Mouse (Mus musculus): ENCODE measurements around the gene Cd300ld3.

The Cd300ld3 gene

DNA sequence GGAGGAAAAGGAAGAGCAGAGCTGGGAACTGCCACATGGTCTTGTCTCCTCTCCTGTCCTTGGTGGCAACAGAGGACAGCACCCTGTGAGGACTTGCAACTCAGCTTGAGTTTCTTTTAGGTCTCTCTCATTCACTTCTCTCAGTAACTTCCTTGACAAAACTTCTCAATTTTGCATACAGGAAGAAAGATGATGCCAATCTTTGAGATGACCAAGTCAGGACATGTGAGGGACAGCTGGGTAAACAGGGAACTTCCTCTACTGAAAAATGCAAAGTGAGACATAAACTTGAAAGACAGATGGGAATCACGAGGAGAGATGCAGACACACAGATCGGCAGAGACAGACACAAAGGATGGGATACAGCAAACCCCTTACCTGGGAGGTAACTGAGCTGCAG, at the start of gene Cd300ld3:
Gene Cd300ld3 (minus strand): TSS at position 151 of the 400 bp plus-strand sequence.
- DNase-seq, result no peak

DNA sequence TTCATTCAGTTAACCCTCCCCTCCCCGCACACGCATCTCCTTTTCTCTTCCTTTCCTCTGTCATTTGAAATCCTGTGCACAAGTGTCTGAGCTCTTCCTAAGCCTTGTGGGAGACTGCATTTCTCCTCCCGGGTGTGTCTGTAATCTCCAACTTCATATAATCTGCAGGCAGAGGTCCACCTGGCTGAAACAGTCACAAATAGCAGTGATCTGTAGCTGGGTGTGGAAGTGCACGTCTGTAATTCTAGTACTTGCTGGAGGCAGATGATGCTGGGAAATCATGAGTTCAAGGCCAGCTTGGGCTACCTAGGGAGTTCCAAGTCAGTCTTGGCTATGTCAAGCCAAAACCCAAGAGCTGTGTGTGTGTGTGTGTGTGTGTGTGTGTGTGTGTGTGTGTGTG, 43.9 kb upstream of the Cd300ld3 start:
- no peak for DNase-seq

DNA sequence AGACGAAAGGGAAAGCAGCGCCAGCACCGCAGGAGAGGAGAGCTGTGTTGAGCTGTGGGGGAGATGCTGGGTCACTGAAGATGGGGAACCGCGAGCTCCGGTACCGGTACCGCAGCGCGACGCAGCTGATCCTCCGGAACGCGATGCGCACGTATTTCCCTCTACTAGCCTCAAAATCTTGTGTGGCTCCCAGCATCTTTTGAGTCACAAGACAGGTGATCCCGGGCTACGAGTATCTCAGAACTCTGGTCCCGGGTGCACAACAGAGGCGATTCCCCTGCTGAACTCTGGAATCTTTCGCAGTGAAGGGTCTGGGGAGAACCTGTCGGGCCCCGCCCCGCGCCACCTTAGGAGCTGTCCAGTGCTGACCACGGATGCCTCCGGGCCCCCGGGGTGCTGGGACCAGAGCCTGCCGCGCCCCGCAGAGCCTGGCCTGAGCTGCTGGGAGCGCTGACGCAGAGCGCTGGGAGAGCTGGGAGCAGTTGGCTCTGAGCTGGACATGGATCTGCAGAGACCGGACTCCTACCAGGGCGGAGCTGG, 43.2 kb upstream of the Cd300ld3 start, which contains the start of gene Rab37:
Gene Rab37 (plus strand): TSS at position 70 of the 540 bp plus-strand sequence.
- DNase-seq, result peak; percentile 14

DNA sequence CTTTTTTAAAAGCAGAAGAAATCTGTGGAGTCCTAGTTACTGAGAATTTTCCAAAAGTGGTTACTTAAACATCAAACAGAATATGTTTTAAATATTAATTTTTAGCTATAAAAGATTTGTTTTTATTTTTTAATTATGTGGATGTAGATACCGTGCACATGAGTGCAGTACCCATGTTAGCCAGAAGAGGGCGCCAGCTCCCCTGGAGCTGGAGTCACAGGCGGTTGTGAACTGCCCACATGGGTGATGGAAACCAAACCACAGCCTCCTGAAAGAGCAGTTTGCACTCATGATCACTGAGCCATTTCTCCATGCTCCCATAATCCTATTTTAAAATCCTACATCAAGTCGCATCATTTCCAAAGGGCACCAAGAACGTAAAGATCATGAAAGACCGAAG, 41.6 kb upstream of the Cd300ld3 start:
- no peak for DNase-seq

DNA sequence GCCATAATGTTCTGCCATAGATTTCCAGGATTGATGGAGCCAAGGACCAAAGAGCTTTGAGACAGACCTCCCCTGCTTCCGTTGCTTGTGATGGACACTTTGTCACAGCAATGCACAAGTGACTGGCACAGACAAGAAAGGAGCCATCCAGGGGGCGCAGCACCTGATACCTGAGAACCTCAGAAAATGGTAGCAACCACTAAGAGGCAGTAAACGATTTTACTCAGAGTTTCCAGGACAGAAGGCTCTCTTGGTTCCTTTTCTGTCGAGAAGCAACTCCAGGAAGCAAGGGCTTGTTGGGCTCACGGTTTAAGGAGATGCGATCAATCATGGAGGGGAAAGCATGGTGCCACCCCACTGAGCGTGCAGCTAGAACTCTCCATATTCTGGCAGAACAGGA, 38.0 kb upstream of the Cd300ld3 start:
- no peak for DNase-seq

DNA sequence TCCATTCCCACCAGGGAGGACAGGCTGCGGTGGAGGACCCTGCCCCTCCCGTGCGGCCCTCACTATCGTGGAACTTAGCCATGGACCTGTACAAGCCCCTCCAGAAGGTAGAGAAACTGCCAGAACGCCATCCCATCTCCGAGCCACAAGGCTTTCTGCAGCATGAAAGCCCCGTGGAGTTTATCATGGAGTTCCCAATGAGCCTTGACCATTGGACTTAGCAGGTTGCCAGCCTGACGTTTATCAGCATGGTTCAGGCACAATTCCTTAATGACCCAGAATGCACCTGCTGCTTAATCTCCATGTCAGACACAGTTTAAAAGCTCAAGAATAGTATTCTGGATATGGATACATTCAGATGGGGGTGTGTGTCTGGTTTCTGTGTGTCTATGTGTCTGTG, 36.9 kb upstream of the Cd300ld3 start:
- DNase-seq, result no peak

DNA sequence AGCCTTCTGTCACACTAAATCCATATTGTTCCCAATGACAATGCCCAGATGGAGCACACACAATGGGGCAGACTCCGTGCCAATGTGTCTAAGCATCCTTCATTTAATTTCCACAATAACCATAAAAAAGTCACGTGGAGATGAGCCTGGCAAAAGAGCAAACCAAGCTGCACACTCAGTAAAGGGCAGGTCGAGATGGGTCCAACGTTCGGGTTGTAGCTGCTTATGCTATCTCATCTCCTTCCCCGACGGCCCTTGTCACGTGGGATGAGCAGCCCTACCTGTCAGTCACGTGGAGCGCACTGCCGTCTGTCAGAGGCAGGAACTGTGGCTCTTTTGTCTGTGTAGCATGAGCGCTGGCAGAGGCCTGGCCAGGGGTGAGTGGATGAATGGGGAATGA, 36.4 kb upstream of the Cd300ld3 start:
- no peak for DNase-seq

DNA sequence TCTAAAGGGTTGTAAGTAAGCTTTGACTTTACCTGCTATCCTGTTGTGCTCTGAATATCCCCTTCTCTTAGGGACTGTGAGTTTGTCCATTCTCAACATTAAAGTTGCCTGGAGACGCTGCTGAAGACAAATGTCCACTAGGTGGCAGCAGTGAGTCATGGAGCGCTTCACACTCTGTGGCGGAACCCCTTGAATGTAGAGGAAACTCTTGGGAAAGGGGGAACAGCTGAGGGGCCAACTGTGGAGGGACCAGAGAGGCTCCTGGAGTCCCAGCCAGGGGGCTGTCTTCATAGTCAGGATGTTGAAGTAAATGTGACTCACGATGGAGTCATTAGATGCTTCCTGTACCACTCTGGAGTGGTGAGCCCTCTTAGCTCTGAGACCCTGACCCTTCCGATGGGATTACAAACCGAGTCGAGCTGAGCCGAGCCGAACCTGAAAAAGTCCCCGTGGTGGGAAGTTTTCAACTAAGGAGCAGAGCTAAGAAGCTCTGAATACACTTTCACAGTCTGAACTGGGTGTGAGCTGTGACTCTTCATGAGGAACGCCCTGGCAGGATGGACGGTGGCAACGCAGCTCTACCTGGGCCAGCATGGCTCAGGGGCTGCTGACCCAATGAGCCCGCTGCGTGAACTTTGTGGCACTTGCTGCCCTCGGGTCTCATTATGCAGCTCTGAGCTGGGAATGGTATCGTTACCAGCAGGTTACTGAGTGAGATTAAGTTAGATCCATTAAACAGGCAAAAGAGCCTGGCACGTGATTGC, 35.3 kb upstream of the Cd300ld3 start:
- DNase-seq, result peak; percentile 62

DNA sequence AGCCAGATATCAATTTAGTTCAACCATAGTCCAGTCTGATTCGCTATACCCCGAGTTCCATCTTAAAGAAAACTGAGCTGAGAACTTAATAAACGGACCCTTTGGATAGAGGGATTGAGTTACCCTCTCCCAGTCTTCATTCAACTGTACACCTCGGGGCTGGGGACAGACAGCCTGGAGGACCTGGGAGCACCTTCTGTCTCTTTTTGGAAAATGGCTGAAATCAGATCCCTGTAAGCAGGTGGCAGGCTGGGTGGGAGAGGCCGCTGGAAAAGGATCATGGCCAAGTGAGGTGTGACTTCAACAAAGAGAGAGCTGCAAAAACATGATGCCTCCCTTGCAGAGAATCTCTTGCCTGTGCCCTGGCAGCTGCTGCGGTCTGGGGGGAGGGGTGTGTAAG, 34.0 kb upstream of the Cd300ld3 start:
- DNase-seq, result no peak

DNA sequence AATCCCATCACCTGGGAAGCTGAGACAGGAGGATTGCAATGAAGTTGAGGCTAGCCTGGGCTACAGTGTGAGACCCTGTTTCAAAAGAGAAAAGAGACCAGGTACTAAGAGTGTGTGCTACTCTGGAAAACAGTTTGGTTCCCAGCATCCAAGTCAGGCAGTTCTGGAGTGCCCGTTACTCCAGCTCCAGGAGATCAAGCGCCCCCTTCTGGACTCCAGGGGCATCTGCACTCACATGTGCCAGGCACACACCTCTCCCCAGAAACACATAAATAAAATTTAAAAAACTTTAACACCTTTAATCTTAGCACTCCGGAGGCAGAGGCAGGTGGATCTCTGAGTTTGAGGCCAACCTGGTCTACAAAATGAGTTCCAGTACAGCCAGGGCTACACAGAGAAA, 33.2 kb upstream of the Cd300ld3 start:
- no peak for DNase-seq

DNA sequence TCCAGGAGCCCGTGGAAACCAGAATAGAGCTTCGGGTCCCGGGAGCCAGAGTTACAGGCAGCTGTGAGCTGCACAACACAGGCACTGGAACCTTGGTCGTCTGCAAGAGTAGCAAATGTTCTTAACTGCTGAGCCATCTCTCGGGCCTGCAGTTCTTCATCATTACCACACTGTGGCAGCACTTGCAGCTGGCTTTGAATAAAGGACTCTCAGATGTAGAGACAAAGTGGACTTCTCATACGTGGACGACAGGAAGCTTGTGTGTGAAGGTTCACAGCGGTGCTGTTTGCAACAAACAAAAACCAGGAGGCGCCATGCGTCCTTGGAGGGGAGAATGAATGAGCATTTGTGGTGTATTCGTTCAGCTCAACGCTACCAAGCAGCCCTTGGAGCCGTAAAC, 32.7 kb upstream of the Cd300ld3 start:
- DNase-seq, result peak; percentile 40

DNA sequence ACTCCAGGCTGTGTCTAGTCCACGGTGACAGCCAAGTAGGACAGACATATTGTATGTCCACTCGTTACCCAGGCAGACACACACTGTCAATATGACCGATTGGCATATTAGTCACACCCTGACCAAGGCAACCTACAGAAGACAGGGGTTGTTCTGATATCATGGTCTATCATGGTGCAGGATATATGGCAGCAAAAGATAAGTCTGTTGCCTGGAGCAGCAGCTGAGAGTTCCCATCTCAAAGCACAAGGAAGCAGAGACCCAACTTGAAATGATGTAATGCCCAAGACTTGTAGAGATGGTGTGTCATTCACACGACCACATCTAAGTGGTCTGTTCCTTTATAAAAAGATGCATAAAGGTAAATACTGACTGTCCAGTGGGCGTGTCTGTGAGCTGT, 30.5 kb upstream of the Cd300ld3 start:
- no peak for DNase-seq

DNA sequence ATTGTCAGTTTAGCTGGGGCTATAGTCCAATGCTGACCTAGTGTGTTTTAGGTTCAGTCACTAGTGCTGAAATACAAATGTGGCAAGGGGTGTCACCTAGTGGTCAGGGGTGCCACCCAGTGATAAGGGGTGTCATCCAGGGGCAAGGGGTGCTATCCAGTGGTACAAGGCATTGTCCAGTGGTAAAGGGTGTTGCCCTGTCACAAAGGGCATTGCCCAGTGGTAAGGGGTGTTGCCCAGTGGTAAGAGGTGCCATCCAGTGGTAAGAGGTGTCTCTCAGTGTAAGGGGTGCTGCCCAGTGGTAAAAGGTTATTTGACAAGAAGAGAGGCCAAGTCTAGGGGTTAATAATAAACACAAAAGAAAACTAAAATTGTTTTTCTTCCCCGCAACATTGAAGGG, 29.2 kb upstream of the Cd300ld3 start:
- DNase-seq, result no peak

DNA sequence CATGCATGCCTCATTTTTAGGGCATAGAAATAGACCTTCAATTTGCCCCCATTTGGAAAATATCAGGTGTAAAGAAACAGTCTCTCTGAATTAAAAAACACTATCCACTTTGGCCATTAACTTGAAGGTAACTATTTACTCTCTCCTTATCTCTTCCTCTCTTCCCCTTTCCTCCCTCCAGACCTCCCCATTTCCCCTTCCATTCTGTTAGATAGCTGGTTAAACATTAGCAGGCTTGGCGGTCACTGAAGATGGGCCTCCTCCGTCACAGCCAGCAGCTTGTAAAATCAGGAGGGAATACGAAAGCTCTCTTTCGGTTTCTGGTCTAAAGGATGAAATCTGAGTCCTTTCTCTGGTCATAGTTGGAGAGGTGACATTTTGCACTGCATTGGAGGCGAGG, 27.6 kb upstream of the Cd300ld3 start:
- no peak for DNase-seq

DNA sequence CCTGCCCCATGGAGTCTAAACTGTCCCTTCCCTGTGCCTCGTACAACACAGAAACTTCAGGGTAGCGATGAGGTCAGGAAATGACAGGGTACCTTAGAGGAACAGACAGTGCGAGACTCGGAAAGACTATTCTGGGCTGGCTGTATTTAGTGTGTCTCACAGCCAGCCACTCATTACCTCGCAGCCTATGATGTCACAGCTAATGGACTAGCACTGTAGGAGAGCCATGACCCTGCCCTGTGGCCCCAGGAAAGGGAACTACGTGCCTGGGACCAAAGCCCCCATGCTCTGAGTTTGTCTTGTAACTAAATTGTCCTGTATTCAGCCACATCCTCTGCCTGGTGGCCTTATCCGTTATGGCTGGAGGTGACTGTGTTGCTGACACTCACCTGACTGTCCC, 27.2 kb upstream of the Cd300ld3 start:
- no peak for DNase-seq

DNA sequence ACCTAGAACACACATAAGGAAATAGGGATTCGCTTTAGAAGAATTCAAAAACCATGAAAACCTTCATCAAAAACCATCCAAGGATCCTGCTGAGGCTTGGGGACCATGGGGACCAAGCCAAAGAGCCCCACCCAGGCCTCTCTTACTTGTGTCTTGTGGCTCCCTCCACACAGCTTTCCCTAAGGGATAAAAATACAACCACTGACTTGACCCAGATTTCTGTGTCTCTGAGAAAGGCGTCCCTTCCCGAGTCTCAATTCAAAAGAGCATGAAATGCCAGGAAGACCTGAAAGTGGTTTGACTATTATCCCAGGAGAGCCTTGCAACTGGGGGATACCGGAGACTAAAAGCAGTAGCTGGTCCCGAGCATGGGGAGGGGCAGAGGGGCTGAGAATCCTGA, 24.8 kb upstream of the Cd300ld3 start:
- DNase-seq, result no peak

DNA sequence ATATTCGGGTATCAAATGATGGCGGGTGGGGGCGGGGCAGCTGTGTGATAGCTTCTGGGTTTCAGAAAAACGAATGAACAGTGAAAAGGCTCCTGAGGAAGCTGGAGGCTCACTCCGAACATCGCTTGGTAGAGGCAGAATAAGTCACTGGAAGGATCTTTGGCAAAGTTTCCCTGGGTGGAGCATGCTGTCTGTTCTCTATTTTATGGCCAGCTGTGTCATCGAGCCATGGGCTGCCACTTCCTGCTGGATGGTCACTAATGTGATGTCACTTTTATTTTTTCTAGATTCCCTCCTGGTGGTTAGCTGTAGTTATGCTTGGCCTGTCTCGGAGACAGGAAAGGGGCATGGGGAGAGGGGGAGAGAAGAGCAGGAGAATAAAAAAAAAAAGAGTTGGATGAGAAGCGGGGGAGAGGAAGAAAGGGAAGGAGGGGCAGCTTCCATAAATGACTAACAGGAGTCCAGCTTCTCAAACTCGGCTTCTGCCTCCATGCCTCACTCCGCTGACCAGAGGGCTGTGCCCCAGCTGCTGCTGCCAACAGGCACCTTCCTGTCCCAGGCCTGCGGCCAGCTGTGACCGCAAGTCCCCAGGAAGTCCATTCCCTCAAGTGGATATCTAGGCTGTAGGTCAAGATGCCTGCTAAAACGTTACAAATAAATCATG, 23.6 kb upstream of the Cd300ld3 start:
- DNase-seq, result no peak

DNA sequence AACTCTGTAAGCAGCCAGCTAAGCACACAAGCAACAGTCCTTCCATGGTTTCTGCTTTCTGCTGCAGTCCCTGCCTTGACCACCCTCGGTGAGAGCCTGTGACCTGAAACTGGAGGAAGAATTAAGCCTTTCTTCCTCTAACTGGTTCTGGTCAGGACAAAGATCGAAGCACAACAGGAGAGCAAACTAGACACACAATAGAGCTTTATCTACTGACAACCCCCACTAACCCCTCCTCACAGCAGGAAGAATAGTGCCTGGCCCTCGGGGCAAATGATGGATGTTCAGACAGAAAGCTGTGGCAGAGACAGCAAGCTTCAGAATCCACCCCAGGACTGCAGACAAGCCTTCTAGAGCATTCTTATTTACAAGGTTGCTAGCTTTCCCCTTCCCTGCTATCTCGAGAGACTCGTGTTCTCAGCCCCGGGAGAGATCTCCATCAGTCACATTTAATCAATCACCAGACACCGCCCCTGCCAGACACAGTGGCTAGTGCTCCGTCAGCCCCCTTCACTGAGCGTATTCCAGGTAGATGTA, 22.9 kb upstream of the Cd300ld3 start:
- no peak for DNase-seq

DNA sequence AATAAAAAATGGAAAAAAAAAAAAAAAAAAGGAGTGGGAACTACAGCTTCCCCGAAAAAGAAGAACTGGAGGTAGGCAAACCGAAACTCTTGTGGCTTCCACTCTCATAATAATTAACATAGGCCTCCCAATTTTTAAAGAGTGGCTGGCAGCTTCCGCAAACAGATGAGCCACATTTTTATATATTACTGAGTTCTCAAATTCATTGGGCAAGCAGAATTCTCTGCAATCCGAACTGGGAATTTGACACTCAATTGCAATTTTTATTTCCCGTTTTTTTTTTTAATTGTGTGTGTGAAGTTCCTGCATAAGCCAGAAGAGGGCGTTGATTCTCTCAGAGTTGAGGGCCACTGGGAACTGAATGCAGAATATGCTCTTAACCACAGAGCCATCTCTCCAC, 18.6 kb upstream of the Cd300ld3 start:
- DNase-seq, result no peak

DNA sequence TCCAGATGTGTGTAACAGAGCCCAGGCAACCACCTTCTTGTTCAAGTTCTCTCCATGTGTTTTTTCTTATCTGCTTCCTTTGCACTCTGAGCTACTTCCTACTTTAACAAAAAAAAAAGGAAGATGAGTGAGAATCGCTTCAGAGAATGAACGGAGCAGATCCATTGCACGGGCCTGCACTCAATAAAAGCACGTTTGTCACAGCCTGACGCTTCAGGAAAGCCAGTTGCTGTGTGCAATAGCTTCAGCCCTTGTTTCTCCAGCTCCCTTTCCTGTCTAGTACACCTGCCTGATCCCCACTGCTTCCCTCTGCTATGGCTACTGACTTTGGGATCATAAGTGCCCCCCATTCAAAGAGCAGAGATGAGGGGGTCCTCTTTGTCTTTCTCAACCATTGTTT, 13.9 kb upstream of the Cd300ld3 start, which contains the start of gene Cd300e:
Gene Cd300e (minus strand): TSS at position 101 of the 400 bp plus-strand sequence.
- DNase-seq, result no peak

DNA sequence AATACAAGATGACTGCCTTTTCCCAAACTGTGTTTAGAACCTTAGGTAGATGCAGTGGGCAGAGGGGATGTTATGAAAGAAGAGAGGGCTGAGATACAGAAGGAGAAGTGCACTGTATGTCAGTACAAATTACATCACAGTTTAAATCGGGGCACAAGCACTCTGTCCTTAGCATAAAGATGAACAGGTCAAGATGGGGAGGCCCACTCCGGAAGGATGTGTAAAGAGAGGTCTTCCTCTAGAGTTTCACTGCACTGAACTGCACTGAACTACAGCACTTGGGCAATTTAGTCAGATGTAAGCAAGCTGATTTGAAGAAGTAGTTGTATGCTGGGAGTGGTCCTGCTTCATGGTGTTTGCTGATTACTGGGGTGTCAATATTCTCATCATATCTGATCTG, 11.6 kb upstream of the Cd300ld3 start:
- no peak for DNase-seq

DNA sequence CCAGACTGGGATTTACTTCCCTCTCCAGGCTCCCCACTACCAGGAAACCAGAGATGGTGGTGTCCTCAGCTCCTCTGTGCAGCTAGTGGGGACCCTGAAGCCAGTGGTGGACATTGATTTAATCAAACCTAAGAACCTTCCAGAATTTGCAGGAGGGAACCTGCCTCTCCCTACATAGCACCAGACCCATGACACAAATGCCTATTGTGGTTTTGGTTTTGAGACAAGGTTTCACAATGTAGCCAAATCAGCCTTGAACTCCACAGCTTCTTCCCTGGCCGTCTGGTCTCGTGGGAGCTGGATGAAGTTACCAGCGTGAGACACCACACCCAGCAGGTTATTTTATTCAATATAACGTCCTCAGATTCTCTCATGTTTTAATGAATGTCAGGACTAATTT, 10.5 kb upstream of the Cd300ld3 start:
- no peak for DNase-seq

DNA sequence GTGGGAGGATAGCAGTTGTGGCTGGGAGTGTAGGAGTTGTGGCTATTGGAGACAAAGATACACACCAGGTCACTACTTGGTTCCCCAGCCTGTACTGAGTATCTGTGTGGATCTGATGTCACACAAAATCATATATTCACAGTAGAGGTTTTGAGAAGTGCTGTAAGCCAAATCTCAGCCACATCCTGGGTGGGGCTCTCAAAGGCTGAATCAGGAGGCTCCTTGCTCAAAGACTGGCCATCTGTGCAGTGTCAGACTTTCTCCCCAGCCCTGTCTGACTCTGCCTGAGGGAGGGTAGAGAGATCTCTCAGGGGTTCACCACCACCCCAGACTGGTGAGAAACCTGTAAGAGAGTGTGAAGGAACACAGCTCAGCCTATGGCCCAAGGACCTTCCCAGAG, 6.3 kb upstream of the Cd300ld3 start:
- DNase-seq, result no peak

DNA sequence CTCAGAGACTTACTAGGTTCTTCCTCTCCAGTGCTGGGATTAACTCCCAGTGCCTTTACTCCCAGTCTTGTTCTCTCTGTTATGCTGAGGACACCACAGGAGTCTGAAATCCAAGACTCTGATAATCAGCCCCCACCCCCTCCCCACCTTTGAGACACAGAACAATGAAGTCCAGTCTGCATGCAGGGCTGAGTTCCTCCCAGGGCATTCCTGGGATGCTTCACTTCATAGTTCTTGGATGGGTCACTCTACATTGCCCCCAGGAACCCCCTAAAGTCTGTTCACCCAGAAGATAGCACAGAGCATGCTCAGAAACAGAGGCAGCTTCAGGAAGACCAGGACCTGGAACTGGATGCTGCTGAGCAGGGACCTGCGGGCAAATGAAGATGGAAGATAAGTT, 4.8 kb upstream of the Cd300ld3 start:
- DNase-seq, result no peak

All from thymus, postnatal 25 days (tissue).